Mouse (Mus musculus): Measurements from ENCODE around the gene Fermt2. TPM values are rescaled to one million over a fixed set of nuclear protein-coding genes. Genes with fewer than 3 reads are reported as not detected.
"Not testable (repeated sequence)": the region's sequence is repeated elsewhere in the genome, so short reads cannot be mapped to it uniquely, and the experiment has no call there.

Gene Fermt2
- polyA plus RNA-seq, 1 experiment from 2014 or later: 83.2 TPM

GRCm38 (mm10) chr14:45487201-45487600, 42.7 kb downstream of the Fermt2 start:
- H3K4me2 ChIP-seq (ENCODE audit: low read depth, low read length); H3K9ac ChIP-seq (replicated peaks; ENCODE audit: low read length); H3K4me3 ChIP-seq (ENCODE audit: low read depth, low read length); H3K27ac ChIP-seq (replicated peaks; ENCODE audit: low read depth, low read length); H3K9me3 ChIP-seq (replicated peaks; ENCODE audit: control insufficient read depth, low read length); ATAC-seq (replicated peaks; ENCODE audit: insufficient number of reproducible peaks, low FRiP score, low TSS enrichment, low read depth); DNase-seq (ENCODE audit: low spot score); H3K27me3 ChIP-seq (ENCODE audit: control insufficient read depth, insufficient read depth, low read length); H3K4me1 ChIP-seq (ENCODE audit: control insufficient read depth, insufficient read depth, low read length); H3K36me3 ChIP-seq (replicated peaks; ENCODE audit: control insufficient read depth, insufficient read depth, low read depth, low read length): not testable (repeated sequence)
- 94% methylated on average over 2 of the region's 2 CpGs for WGBS

GRCm38 (mm10) chr14:45483361-45483760, 46.6 kb downstream of the Fermt2 start:
- H3K9ac ChIP-seq (replicated peaks; ENCODE audit: low read length); H3K36me3 ChIP-seq (replicated peaks; ENCODE audit: control insufficient read depth, insufficient read depth, low read depth, low read length); H3K4me2 ChIP-seq (ENCODE audit: low read depth, low read length); H3K4me3 ChIP-seq (ENCODE audit: low read depth, low read length); H3K4me1 ChIP-seq (ENCODE audit: control insufficient read depth, insufficient read depth, low read length); H3K27me3 ChIP-seq (ENCODE audit: control insufficient read depth, insufficient read depth, low read length); ATAC-seq (replicated peaks; ENCODE audit: insufficient number of reproducible peaks, low FRiP score, low TSS enrichment, low read depth); DNase-seq (ENCODE audit: low spot score); H3K9me3 ChIP-seq (replicated peaks; ENCODE audit: control insufficient read depth, low read length); H3K27ac ChIP-seq (replicated peaks; ENCODE audit: low read depth, low read length): not testable (repeated sequence)
- WGBS: 95% methylated on average over 11 of the region's 11 CpGs

GRCm38 (mm10) chr14:45478977-45479806, 50.7 kb downstream of the Fermt2 start:
- H3K27ac ChIP-seq (replicated peaks; ENCODE audit: low read depth, low read length): no peak overlapping the region
- 46% methylated on average over 9 of the region's 9 CpGs for WGBS
- ATAC-seq (replicated peaks; ENCODE audit: insufficient number of reproducible peaks, low FRiP score, low TSS enrichment, low read depth): no peak
- H3K9ac ChIP-seq (replicated peaks; ENCODE audit: low read length): no peak overlapping the region
- H3K4me1 ChIP-seq (ENCODE audit: control insufficient read depth, insufficient read depth, low read length): no peaks in the 10 kb centered on the region; the same call in 1 of the 2 replicates
- H3K4me3 ChIP-seq (ENCODE audit: low read depth, low read length): no peak overlapping the region
- no peak for DNase-seq (ENCODE audit: low spot score)
- no peak overlapping the region for H3K4me2 ChIP-seq (ENCODE audit: low read depth, low read length)
- H3K27me3 ChIP-seq (ENCODE audit: control insufficient read depth, insufficient read depth, low read length): no peaks in the 10 kb centered on the region
- no peaks in the 10 kb centered on the region for H3K9me3 ChIP-seq (replicated peaks; ENCODE audit: control insufficient read depth, low read length)
- H3K36me3 ChIP-seq (replicated peaks; ENCODE audit: control insufficient read depth, insufficient read depth, low read depth, low read length): peaks cover 9% of the 10 kb centered on the region

GRCm38 (mm10) chr14:45478515-45478914, 51.4 kb downstream of the Fermt2 start:
- no peak overlapping the region for H3K27ac ChIP-seq (replicated peaks; ENCODE audit: low read depth, low read length)
- H3K27me3 ChIP-seq (ENCODE audit: control insufficient read depth, insufficient read depth, low read length): no peaks in the 10 kb centered on the region
- DNase-seq (ENCODE audit: low spot score) (no peak), ATAC-seq (replicated peaks; ENCODE audit: insufficient number of reproducible peaks, low FRiP score, low TSS enrichment, low read depth) (no peak)
- H3K4me2 ChIP-seq (ENCODE audit: low read depth, low read length): no peak overlapping the region
- H3K4me1 ChIP-seq (ENCODE audit: control insufficient read depth, insufficient read depth, low read length): no peaks in the 10 kb centered on the region; the same call in 1 of the 2 replicates
- no peak overlapping the region for H3K4me3 ChIP-seq (ENCODE audit: low read depth, low read length)
- H3K9me3 ChIP-seq (replicated peaks; ENCODE audit: control insufficient read depth, low read length): no peaks in the 10 kb centered on the region
- WGBS: 75% methylated on average over 3 of the region's 3 CpGs
- no peak overlapping the region for H3K9ac ChIP-seq (replicated peaks; ENCODE audit: low read length)
- peaks cover 9% of the 10 kb centered on the region for H3K36me3 ChIP-seq (replicated peaks; ENCODE audit: control insufficient read depth, insufficient read depth, low read depth, low read length)

- Histone ChIP-seq H3K4me2 (ENCODE audit: low read depth, low read length) (no peak overlapping the region), H3K4me1 (ENCODE audit: control insufficient read depth, insufficient read depth, low read length) (no peaks in the 10 kb centered on the region; the same call in 1 of the 2 replicates), H3K4me3 (ENCODE audit: low read depth, low read length) (no peak overlapping the region), H3K9ac (replicated peaks; ENCODE audit: low read length) (no peak overlapping the region), H3K36me3 (replicated peaks; ENCODE audit: control insufficient read depth, insufficient read depth, low read depth, low read length) (peaks cover 9% of the 10 kb centered on the region), H3K27ac (replicated peaks; ENCODE audit: low read depth, low read length) (no peak overlapping the region), H3K27me3 (ENCODE audit: control insufficient read depth, insufficient read depth, low read length) (no peaks in the 10 kb centered on the region), H3K9me3 (replicated peaks; ENCODE audit: control insufficient read depth, low read length) (no peaks in the 10 kb centered on the region)
- 28% methylated on average over 8 of the region's 8 CpGs for WGBS
- no peak for DNase-seq (ENCODE audit: low spot score)
- no peak for ATAC-seq (replicated peaks; ENCODE audit: insufficient number of reproducible peaks, low FRiP score, low TSS enrichment, low read depth)
These were observed 52.3 kb downstream of the Fermt2 start for GRCm38 (mm10) chr14:45477651-45478050.

GRCm38 (mm10) chr14:45476990-45477389, 52.9 kb downstream of the Fermt2 start:
- H3K27ac ChIP-seq (replicated peaks; ENCODE audit: low read depth, low read length): no peak overlapping the region
- H3K36me3 ChIP-seq (replicated peaks; ENCODE audit: control insufficient read depth, insufficient read depth, low read depth, low read length): peaks cover 9% of the 10 kb centered on the region
- ATAC-seq (replicated peaks; ENCODE audit: insufficient number of reproducible peaks, low FRiP score, low TSS enrichment, low read depth) (no peak), DNase-seq (ENCODE audit: low spot score) (no peak)
- no peak overlapping the region for H3K4me2 ChIP-seq (ENCODE audit: low read depth, low read length)
- no peaks in the 10 kb centered on the region for H3K9me3 ChIP-seq (replicated peaks; ENCODE audit: control insufficient read depth, low read length)
- no peaks in the 10 kb centered on the region; the same call in 1 of the 2 replicates for H3K4me1 ChIP-seq (ENCODE audit: control insufficient read depth, insufficient read depth, low read length)
- 85% methylated on average over 7 of the region's 7 CpGs for WGBS
- H3K27me3 ChIP-seq (ENCODE audit: control insufficient read depth, insufficient read depth, low read length): no peaks in the 10 kb centered on the region
- no peak overlapping the region for H3K9ac ChIP-seq (replicated peaks; ENCODE audit: low read length)
- no peak overlapping the region for H3K4me3 ChIP-seq (ENCODE audit: low read depth, low read length)

GRCm38 (mm10) chr14:45472536-45472935, 57.4 kb downstream of the Fermt2 start:
- Histone ChIP-seq H3K9me3 (replicated peaks; ENCODE audit: control insufficient read depth, low read length) (no peaks in the 10 kb centered on the region), H3K27me3 (ENCODE audit: control insufficient read depth, insufficient read depth, low read length) (no peaks in the 10 kb centered on the region), H3K4me1 (ENCODE audit: control insufficient read depth, insufficient read depth, low read length) (no peaks in the 10 kb centered on the region; the same call in 1 of the 2 replicates), H3K9ac (replicated peaks; ENCODE audit: low read length) (no peak overlapping the region), H3K4me2 (ENCODE audit: low read depth, low read length) (no peak overlapping the region), H3K27ac (replicated peaks; ENCODE audit: low read depth, low read length) (no peak overlapping the region), H3K4me3 (ENCODE audit: low read depth, low read length) (no peak overlapping the region), H3K36me3 (replicated peaks; ENCODE audit: control insufficient read depth, insufficient read depth, low read depth, low read length) (peaks cover 14% of the 10 kb centered on the region)
- ATAC-seq (replicated peaks; ENCODE audit: insufficient number of reproducible peaks, low FRiP score, low TSS enrichment, low read depth) (no peak), DNase-seq (ENCODE audit: low spot score) (no peak)
- 92% methylated on average over 10 of the region's 10 CpGs for WGBS

GRCm38 (mm10) chr14:45469446-45469845, 60.5 kb downstream of the Fermt2 start:
- Histone ChIP-seq H3K4me1 (ENCODE audit: control insufficient read depth, insufficient read depth, low read length) (no peaks in the 10 kb centered on the region), H3K27me3 (ENCODE audit: control insufficient read depth, insufficient read depth, low read length) (no peaks in the 10 kb centered on the region), H3K4me2 (ENCODE audit: low read depth, low read length) (no peak overlapping the region), H3K9ac (replicated peaks; ENCODE audit: low read length) (no peak overlapping the region), H3K36me3 (replicated peaks; ENCODE audit: control insufficient read depth, insufficient read depth, low read depth, low read length) (peaks cover 10% of the 10 kb centered on the region), H3K27ac (replicated peaks; ENCODE audit: low read depth, low read length) (no peak overlapping the region), H3K9me3 (replicated peaks; ENCODE audit: control insufficient read depth, low read length) (no peaks in the 10 kb centered on the region), H3K4me3 (ENCODE audit: low read depth, low read length) (no peak overlapping the region)
- DNase-seq (ENCODE audit: low spot score) (no peak), ATAC-seq (replicated peaks; ENCODE audit: insufficient number of reproducible peaks, low FRiP score, low TSS enrichment, low read depth) (no peak)
- 94% methylated on average over 8 of the region's 8 CpGs for WGBS
